19 mouse cellular contexts compared by ENCODE assay signal in the genomic region with DNA sequence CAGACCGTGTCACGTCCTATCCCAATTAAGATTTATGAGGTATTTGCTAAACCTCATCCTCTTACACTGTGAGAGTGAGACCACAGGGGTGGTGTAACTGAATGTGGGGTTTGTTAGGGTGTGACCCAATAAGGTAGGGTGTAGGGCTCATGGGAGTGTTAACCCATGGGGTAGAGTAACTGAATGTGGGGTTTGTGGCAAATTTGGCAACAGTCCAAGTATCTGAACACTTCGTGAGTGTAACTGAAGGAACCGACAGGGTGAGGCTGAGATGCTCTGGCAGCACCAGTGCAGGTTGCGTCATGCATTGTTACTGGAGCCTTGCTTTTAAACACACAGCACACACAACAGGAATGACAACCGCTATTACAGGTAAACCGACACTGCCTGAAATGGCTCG.
DNase-seq lines count a peak whose midpoint lies in the region; ATAC-seq and TF ChIP-seq lines count a peak whose summit lies in the region.
"Had no signal": no experiment of that assay in that cellular context is flagged by ENCODE, and none has a peak within 500 bp of the region (broad histone marks: within the 10 kb centered on the region; RNA-seq: fewer than 3 reads in every experiment).

No protein-coding gene starts in this region.

- DNase-seq in heart, adult 11 months = peak; percentile 46
- no peak for DNase-seq in heart, adult 2 months
- peak; percentile 49 for DNase-seq in midbrain, embryonic 11.5 days (ENCODE audit: low spot score, missing footprints)
- DNase-seq in thymus, postnatal 4 days = no peak
- DNase-seq: adrenal gland, postnatal 14 days; cerebellum, adult 11-12 months; cerebellum, adult 9-10 months; cerebellum, postnatal 25 days; gastrocnemius, postnatal 10 days had no signal

- H3K4me3 ChIP-seq in heart, adult 2 months = no peak overlapping the region
- no peak overlapping the region for H3K4me3 ChIP-seq in midbrain, embryonic 11.5 days (ENCODE audit: low read depth, low read length)
- H3K4me3 ChIP-seq in midbrain, embryonic 15.5 days = no peak overlapping the region
- H3K4me3 ChIP-seq in embryonic facial prominence, embryonic 15.5 days (replicated peaks) = no peak overlapping the region
- no peak overlapping the region for H3K4me3 ChIP-seq in liver, embryonic 12.5 days
- H3K4me3 ChIP-seq: forebrain, embryonic 12.5 days; heart, embryonic 15.5 days; hindbrain, embryonic 15.5 days had no signal

- H3K36me3 ChIP-seq in heart, adult 2 months (ENCODE audit: control insufficient read depth, insufficient read depth, low read length) = no peaks in the 10 kb centered on the region
- H3K36me3 ChIP-seq in midbrain, embryonic 11.5 days (ENCODE audit: control insufficient read depth, insufficient read depth, low read length) = no peaks in the 10 kb centered on the region
- no peaks in the 10 kb centered on the region for H3K36me3 ChIP-seq in midbrain, embryonic 15.5 days (replicated peaks)
- no peaks in the 10 kb centered on the region for H3K36me3 ChIP-seq in embryonic facial prominence, embryonic 15.5 days
- H3K36me3 ChIP-seq in liver, embryonic 12.5 days = no peaks in the 10 kb centered on the region
- H3K36me3 ChIP-seq: forebrain, embryonic 12.5 days; heart, embryonic 15.5 days; hindbrain, embryonic 15.5 days had no signal

- intact Hi-C loops in heart, adult 2 months (cut with DNase I) = no loop called here

- no peaks in the 10 kb centered on the region for H3K27me3 ChIP-seq in heart, adult 2 months (ENCODE audit: control insufficient read depth, insufficient read depth, low read length)
- no peaks in the 10 kb centered on the region for H3K27me3 ChIP-seq in midbrain, embryonic 11.5 days (ENCODE audit: control insufficient read depth, insufficient read depth, low read length)
- no peaks in the 10 kb centered on the region for H3K27me3 ChIP-seq in midbrain, embryonic 15.5 days (replicated peaks)
- no peaks in the 10 kb centered on the region for H3K27me3 ChIP-seq in embryonic facial prominence, embryonic 15.5 days
- no peaks in the 10 kb centered on the region for H3K27me3 ChIP-seq in liver, embryonic 12.5 days (replicated peaks)
- H3K27me3 ChIP-seq: CH12.LX; heart, embryonic 15.5 days; hindbrain, embryonic 15.5 days had no signal

- H3K27ac ChIP-seq in heart, adult 2 months = no peak overlapping the region
- H3K27ac ChIP-seq in midbrain, embryonic 11.5 days (ENCODE audit: low read depth, low read length) = no peak overlapping the region
- no peak overlapping the region for H3K27ac ChIP-seq in midbrain, embryonic 15.5 days
- no peak overlapping the region for H3K27ac ChIP-seq in embryonic facial prominence, embryonic 15.5 days (replicated peaks)
- no peak overlapping the region for H3K27ac ChIP-seq in liver, embryonic 12.5 days
- H3K27ac ChIP-seq: forebrain, embryonic 12.5 days; heart, embryonic 15.5 days; hindbrain, embryonic 15.5 days had no signal

- ATAC-seq in midbrain, embryonic 11.5 days (ENCODE audit: low FRiP score) = no peak
- no peak for ATAC-seq in midbrain, embryonic 15.5 days (replicated peaks)
- ATAC-seq in embryonic facial prominence, embryonic 15.5 days (ENCODE audit: insufficient number of reproducible peaks, low FRiP score, low TSS enrichment, low read depth) = peak; percentile 54; the same call in 1 of the 2 replicates
- no peak for ATAC-seq in liver, embryonic 12.5 days
- ATAC-seq: activated CD4-positive, CD25-positive, alpha-beta regulatory T cell, adult 4 months; forebrain, embryonic 16.5 days; Patski had no signal

- no peak for TF ChIP-seq EP300 in heart, adult 2 months (IDR thresholded peaks at IDR 0.05; ENCODE audit: insufficient read depth, low read depth, low read length)

- H3K4me2 ChIP-seq in midbrain, embryonic 11.5 days = no peak overlapping the region
- no peak overlapping the region for H3K4me2 ChIP-seq in midbrain, embryonic 15.5 days
- no peak overlapping the region for H3K4me2 ChIP-seq in embryonic facial prominence, embryonic 15.5 days (replicated peaks)
- H3K4me2 ChIP-seq in liver, embryonic 12.5 days = no peak overlapping the region
- H3K4me2 ChIP-seq: forebrain, embryonic 12.5 days; heart, embryonic 15.5 days; hindbrain, embryonic 15.5 days had no signal

- no peak for TF ChIP-seq CTCF in heart, adult 2 months (IDR thresholded peaks at IDR 0.05)

- no peak for TF ChIP-seq POLR2A in heart, adult 2 months (IDR thresholded peaks at IDR 0.05; ENCODE audit: insufficient read depth, low read depth, low read length)

- H3K9ac ChIP-seq in heart, adult 2 months (ENCODE audit: low read depth, low read length) = no peak overlapping the region
- no peak overlapping the region for H3K9ac ChIP-seq in midbrain, embryonic 11.5 days (ENCODE audit: low read length)
- H3K9ac ChIP-seq in midbrain, embryonic 15.5 days = no peak overlapping the region
- no peak overlapping the region for H3K9ac ChIP-seq in embryonic facial prominence, embryonic 15.5 days
- no peak overlapping the region for H3K9ac ChIP-seq in liver, embryonic 12.5 days
- H3K9ac ChIP-seq: forebrain, embryonic 12.5 days; heart, embryonic 15.5 days; hindbrain, embryonic 15.5 days had no signal

- H3K4me1 ChIP-seq in heart, adult 2 months (ENCODE audit: control insufficient read depth, insufficient read depth, low read length) = no peaks in the 10 kb centered on the region
- H3K4me1 ChIP-seq in midbrain, embryonic 11.5 days (ENCODE audit: control insufficient read depth, insufficient read depth, low read length) = no peaks in the 10 kb centered on the region
- peaks cover 2% of the 10 kb centered on the region; the same call in 1 of the 2 replicates for H3K4me1 ChIP-seq in midbrain, embryonic 15.5 days
- H3K4me1 ChIP-seq in embryonic facial prominence, embryonic 15.5 days = no peaks in the 10 kb centered on the region
- H3K4me1 ChIP-seq in liver, embryonic 12.5 days = no peaks in the 10 kb centered on the region
- H3K4me1 ChIP-seq: heart, embryonic 15.5 days; hindbrain, embryonic 15.5 days had no signal

- H3K79me2 ChIP-seq in heart, adult 2 months (replicated peaks; ENCODE audit: control insufficient read depth, insufficient read depth, low read length) = no peaks in the 10 kb centered on the region

- H3K9me3 ChIP-seq in midbrain, embryonic 11.5 days (ENCODE audit: control insufficient read depth, low read length) = no peaks in the 10 kb centered on the region
- H3K9me3 ChIP-seq in midbrain, embryonic 15.5 days = no peaks in the 10 kb centered on the region
- H3K9me3 ChIP-seq in embryonic facial prominence, embryonic 15.5 days (replicated peaks) = no peaks in the 10 kb centered on the region
- no peaks in the 10 kb centered on the region for H3K9me3 ChIP-seq in liver, embryonic 12.5 days (replicated peaks)
- H3K9me3 ChIP-seq: forebrain, embryonic 12.5 days; heart, embryonic 15.5 days; hindbrain, embryonic 15.5 days had no signal

- WGBS in heart, adult 2 months = 76% methylated on average over 8 of the region's 8 CpGs
- WGBS in midbrain, embryonic 11.5 days = 85% methylated on average over 8 of the region's 8 CpGs
- WGBS in midbrain, embryonic 15.5 days = 84% methylated on average over 8 of the region's 8 CpGs
- 55% methylated on average over 8 of the region's 8 CpGs for WGBS in embryonic facial prominence, embryonic 15.5 days
- WGBS in liver, embryonic 12.5 days (ENCODE audit: insufficient replicate concordance) = 62% methylated on average over 8 of the region's 8 CpGs

Comparison
In these comparisons a context has a peak if more than half of its experiments do, and no peak if none do; other contexts are left out.
1. DNase-seq: peak in heart, adult 11 months (single experiment) and midbrain, embryonic 11.5 days (single experiment); none in heart, adult 2 months (0 of 2) and thymus, postnatal 4 days (single experiment).